Mouse (Mus musculus): ENCODE results near the gene Baz2b.

Gene Baz2b

GRCm38 (mm10) chr2:60132269-60133042 is 77.2 kb downstream of the Baz2b start:
- peak; percentile 27 for DNase-seq (ENCODE audit: low read depth, low spot score)

- no peak for DNase-seq (ENCODE audit: low read depth, low spot score)
Measured at GRCm38 (mm10) chr2:60128631-60129030, 81.0 kb downstream of the Baz2b start.

GRCm38 (mm10) chr2:60126831-60127230 is 82.8 kb downstream of the Baz2b start:
- DNase-seq (ENCODE audit: low read depth, low spot score), result no peak

- no peak for DNase-seq (ENCODE audit: low read depth, low spot score)
Measured at GRCm38 (mm10) chr2:60126292-60126691, 83.3 kb downstream of the Baz2b start.

DNA sequence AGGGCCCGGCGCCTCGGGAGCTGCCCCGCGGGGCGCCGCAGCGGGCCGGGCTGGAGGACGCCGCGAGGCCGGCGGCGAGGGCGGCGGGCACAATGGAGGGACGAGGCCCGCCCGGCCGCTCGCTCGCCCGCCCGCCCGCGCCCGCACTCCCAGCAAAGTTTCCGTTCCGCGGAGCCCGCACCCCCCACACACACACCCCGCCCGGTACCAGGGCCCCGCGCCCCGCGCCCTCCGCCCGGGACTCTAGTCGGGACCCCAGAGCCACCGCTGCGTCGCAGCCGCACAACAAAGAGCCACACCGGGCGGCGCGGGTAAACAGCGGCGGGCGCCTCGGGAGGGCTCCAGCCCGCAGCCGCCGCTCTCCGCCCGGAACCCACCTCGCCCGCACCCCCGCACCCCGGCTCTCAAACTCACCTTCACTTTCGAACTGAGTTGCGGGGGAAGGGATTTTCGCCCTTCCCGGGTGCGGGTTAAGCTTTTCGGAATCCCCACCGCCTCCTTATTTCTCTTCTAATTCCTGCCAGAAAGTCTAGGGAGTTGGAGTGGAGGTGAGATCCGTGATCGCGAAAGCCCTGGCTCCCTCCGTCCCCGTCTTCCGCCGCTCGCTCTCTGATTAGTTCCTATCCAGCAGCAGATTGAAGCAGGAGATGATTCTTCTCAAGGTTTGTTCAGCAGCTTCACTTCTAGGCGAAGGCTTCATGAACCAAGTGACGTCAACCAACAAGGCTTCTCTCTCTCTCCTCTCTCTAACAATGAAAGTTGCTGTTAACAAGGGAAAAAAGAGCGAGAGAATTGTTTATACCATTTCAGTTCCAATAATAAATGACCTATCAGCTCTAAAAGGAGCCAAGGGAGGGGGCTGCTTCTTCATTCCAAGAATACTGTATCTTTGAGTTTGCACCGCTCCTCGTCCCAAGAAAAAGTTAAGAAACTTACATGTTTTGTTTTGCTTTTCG is 84.3 kb downstream of the Baz2b start:
- peak; percentile 81 for DNase-seq (ENCODE audit: low read depth, low spot score)

GRCm38 (mm10) chr2:60124648-60125048 is 85.0 kb downstream of the Baz2b start:
- peak; percentile 54 for DNase-seq (ENCODE audit: low read depth, low spot score)

DNA sequence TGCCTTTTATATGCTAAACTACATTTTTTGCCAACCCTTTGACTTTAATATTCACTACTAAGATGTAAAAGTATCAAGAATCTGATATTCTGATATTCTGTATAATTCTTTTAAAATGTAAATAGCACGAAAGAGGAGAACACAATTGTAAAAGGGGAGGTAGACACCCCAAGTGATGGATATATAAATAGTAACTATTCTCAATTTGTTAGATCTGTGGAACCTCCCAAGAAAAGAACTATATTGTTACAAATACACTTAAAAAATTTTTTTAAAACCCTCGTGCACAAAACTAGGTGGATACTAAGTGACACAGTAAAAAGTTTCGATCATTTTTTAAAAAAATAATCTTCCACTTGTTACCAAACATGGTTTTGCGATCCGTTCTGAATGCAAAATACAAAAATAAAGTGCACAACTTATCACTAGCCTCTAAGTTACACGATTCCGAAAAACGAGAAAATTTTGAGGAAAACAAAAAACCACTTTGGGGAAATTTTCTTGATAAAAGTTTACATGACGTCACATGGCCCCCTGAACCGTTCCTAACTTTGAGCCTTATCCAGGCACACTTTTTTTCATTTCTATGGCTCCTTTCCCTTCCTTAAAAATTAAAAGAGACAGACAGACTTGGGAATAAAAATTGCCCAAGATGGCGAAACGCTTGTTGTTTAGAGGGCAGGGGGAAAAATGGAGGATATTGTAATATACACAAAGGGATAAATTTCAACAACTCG is 85.6 kb downstream of the Baz2b start:
- DNase-seq (ENCODE audit: low read depth, low spot score), result no peak

- no peak for DNase-seq (ENCODE audit: low read depth, low spot score)
Measured at GRCm38 (mm10) chr2:60123061-60123874, 86.4 kb downstream of the Baz2b start.

DNA sequence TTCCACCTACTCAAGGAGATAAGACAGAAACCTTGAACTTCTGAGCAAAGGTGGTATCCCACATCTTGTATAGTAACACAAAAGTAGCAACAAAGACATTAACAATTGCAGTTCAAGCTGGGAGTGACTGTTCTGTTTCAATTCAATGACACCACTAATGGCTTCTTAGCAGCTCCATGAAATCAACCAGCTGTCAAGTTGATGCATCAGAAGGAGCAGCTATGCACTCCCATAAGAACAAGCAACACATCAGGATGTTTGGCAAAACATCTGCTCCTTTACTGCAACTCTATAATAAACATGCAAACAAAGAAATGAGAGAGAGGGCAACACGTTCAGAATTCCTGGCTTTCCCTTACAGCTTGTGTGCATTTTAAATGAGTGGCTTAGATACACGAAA is 87.5 kb downstream of the Baz2b start:
- DNase-seq (ENCODE audit: low read depth, low spot score), result no peak

- no peak for DNase-seq (ENCODE audit: low read depth, low spot score)
Measured at GRCm38 (mm10) chr2:60120681-60121080, 89.0 kb downstream of the Baz2b start.

DNA sequence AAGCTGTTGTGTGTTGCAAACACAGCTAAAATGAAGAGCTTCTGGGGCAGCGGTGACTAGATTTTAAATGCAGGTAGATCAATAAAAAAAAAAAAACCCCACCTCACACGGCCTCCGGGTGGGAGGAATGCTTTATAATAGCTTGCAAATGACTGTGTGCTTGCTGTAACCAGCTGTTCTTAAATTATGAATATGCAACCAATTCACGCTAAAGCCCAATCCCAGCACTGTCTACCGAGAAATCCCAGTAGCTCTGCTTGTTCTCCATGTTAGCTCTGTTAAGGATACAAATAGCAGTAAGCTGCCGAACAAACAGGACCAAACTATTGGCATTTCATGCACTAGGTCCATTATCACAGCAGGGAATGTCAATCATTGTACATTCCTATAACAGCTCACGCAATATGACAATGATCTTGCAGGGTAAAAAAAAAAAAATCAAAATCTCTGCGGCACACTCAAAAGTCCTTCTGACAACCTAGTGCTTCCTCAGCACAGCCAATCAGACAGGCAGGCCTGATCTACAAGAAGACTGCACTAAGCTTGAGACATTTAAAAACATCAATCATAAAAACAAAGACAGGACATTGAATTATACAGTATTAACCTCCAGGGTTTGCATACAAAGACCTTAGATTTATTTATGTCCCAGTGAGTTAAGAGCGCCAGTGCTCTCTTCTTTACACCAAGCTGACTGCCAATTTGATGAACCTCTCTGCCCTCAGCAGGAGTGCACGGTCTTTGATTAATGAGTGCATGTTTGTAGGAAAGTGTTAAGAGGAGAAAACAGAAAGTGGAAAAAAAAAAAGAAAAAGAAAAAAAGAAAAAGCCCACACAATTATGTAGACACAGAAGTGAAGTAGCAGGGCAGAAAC is 90.7 kb downstream of the Baz2b start:
- no peak for DNase-seq (ENCODE audit: low read depth, low spot score)

DNA sequence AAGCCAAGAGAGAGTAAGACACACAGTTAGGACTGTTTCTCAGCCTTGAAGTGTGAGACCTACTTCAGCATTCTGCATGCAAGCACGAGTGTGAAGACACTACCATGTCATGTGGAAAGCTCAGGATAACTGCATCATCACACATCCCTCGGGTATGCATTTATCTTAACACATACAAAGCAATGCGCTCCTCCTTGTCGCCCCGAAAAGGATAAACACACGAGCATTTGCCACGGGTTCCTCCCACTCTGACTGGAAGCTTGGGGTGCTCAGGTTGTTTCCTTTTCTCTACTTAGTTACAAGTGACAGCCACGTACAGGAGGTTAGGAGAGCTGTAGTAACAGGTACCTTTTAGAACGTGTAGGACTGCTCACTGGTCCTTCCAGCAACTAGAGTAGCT is 91.8 kb downstream of the Baz2b start:
- no peak for DNase-seq (ENCODE audit: low read depth, low spot score)

DNA sequence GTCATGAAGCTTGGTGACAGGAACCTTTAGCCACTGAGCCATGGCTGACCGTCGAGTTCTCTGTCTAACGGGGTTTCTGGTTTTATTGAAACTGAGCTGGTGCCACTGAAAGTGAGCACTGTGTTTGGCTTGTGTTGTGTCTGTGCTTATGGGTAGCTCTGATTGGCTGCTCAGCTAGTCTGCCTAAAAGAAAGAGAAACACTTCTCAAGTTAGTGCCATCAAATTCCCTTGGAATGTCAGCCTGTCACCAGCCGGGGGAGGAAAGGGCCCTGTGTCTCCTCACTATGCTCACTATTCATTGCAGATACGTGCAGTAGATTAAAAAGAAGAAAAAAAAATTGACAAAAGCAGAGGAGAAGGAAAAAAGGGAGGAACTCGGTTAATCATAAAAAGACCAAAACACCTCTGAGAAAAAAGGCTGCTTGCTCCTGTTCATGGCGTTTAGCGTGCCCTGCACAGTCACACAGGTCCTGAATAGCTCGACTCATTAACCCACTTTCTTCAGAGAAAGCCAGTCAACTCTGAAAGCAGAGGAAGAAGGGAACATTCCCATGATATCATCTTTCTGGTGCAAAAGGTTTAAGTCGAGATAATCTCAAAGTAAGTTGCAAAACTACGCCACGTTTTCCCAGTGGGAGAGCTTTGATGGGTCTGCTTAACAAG is 93.6 kb downstream of the Baz2b start:
- no peak for DNase-seq (ENCODE audit: low read depth, low spot score)

DNA sequence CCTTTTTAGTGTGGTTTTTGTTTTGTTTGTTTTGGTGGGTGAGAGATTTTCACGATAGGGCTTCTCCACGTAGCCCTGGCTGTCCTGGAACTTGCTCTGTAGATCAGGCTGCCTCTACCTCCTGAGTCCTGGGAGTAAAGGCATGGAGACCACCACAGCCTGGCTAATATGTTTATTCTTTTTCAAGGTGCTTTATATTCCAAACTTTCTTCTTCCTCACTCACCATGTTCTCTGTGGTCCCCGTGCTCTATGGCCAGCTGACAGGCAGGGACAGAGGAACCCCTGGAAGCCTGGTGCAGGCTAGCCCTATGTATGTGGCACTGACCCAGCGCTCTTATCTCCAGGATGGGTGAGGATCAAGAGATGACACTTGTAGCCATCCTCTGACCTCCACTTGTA is 94.7 kb downstream of the Baz2b start:
- no peak for DNase-seq (ENCODE audit: low read depth, low spot score)

GRCm38 (mm10) chr2:60113661-60114560 is 95.7 kb downstream of the Baz2b start:
- no peak for DNase-seq (ENCODE audit: low read depth, low spot score)

DNA sequence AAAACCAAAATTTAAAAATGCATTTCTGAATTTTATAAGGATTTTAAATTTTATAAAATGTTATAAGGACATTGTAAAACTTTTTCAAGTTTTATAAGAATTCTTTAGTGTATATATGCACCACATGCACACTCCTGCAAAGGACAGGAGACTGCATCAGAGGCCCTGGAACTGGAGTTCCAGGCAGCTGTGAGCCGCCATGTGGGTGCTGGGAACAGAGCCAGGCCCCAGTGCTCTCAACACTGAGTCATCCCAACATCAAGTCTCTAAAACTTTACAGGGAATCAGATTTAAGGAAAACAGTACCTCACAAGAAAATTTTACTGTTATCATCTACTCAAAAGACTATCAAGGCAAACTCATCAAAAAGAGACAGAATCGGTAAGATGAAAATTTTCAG is 97.5 kb downstream of the Baz2b start:
- DNase-seq (ENCODE audit: low read depth, low spot score), result no peak

DNA sequence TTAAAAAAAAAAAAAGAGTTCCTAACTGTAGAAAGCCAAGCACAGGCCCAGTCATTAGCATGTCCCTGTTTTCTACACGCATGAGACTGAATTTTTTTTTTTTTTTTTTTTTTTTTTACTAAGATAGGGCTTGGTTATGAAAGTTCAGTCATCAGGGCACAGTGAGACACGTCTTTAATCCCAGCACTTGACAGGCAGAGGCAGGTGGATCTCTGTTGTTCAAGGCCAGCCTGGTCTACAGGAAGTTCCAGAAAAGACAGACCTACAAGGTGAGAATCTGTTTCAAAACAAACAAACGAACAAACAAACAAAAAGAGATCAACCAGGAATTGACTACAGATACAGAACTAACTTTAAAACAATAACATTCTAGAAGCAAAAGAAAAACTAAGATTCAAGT is 100.6 kb downstream of the Baz2b start:
- DNase-seq (ENCODE audit: low read depth, low spot score), result no peak

GRCm38 (mm10) chr2:60096625-60097024 is 113.0 kb downstream of the Baz2b start:
- DNase-seq (ENCODE audit: low read depth, low spot score), result no peak

- DNase-seq (ENCODE audit: low read depth, low spot score), result peak; percentile 47
Measured at GRCm38 (mm10) chr2:60090280-60090679, 119.4 kb downstream of the Baz2b start.
